Mouse (Mus musculus): ENCODE results near the gene Tmem51.
"Not testable (repeated sequence)": the region's sequence is repeated elsewhere in the genome, so short reads cannot be mapped to it uniquely, and the experiment has no call there.

Tmem51 gene

GRCm38 (mm10) chr4:142060455-142061378 is 23.4 kb downstream of the Tmem51 start:
- no peak for DNase-seq (ENCODE audit: low spot score in 2 of 2)

GRCm38 (mm10) chr4:142059841-142060193 is 24.3 kb downstream of the Tmem51 start:
- no peak for DNase-seq (ENCODE audit: low spot score in 2 of 2)

GRCm38 (mm10) chr4:142059113-142059840 is 24.8 kb downstream of the Tmem51 start:
- DNase-seq (ENCODE audit: low spot score in 2 of 2), result no peak

- DNase-seq (ENCODE audit: low spot score in 2 of 2), result no peak
These were observed 26.4 kb downstream of the Tmem51 start for GRCm38 (mm10) chr4:142057529-142058216.

- DNase-seq (ENCODE audit: low spot score in 2 of 2), result no peak
These were observed 28.5 kb downstream of the Tmem51 start for GRCm38 (mm10) chr4:142055600-142055999.

- DNase-seq (ENCODE audit: low spot score in 2 of 2), result no peak
These were observed 29.5 kb downstream of the Tmem51 start for GRCm38 (mm10) chr4:142054580-142054979.

GRCm38 (mm10) chr4:142053661-142054448 is 30.2 kb downstream of the Tmem51 start:
- DNase-seq (ENCODE audit: low spot score in 2 of 2), result no peak

- DNase-seq (ENCODE audit: low spot score in 2 of 2), result no peak
These were observed 30.8 kb downstream of the Tmem51 start for GRCm38 (mm10) chr4:142053261-142053660.

- no peak for DNase-seq (ENCODE audit: low spot score in 2 of 2)
These were observed 31.5 kb downstream of the Tmem51 start for GRCm38 (mm10) chr4:142052391-142053132.

GRCm38 (mm10) chr4:142051883-142052282 is 32.2 kb downstream of the Tmem51 start:
- DNase-seq (ENCODE audit: low spot score in 2 of 2), result not testable (repeated sequence)

- no peak for DNase-seq (ENCODE audit: low spot score in 2 of 2)
These were observed 34.1 kb downstream of the Tmem51 start for GRCm38 (mm10) chr4:142049963-142050362.

- DNase-seq (ENCODE audit: low spot score in 2 of 2), result no peak
These were observed 35.7 kb downstream of the Tmem51 start for GRCm38 (mm10) chr4:142048391-142048790.

- no peak for DNase-seq (ENCODE audit: low spot score in 2 of 2)
These were observed 37.1 kb downstream of the Tmem51 start for GRCm38 (mm10) chr4:142047005-142047404.

GRCm38 (mm10) chr4:142046496-142046895 is 37.6 kb downstream of the Tmem51 start:
- DNase-seq (ENCODE audit: low spot score in 2 of 2), result no peak

GRCm38 (mm10) chr4:142045595-142046163 is 38.4 kb downstream of the Tmem51 start:
- DNase-seq (ENCODE audit: low spot score in 2 of 2), result no peak

GRCm38 (mm10) chr4:142044452-142044851 is 39.7 kb downstream of the Tmem51 start:
- no peak for DNase-seq (ENCODE audit: low spot score in 2 of 2)

GRCm38 (mm10) chr4:142039662-142040353 is 44.3 kb downstream of the Tmem51 start:
- no peak for DNase-seq (ENCODE audit: low spot score in 2 of 2)

GRCm38 (mm10) chr4:142037897-142038296 is 46.2 kb downstream of the Tmem51 start:
- no peak for DNase-seq (ENCODE audit: low spot score in 2 of 2)

- no peak for DNase-seq (ENCODE audit: low spot score in 2 of 2)
These were observed 55.6 kb downstream of the Tmem51 start for GRCm38 (mm10) chr4:142028533-142028932.

- DNase-seq (ENCODE audit: low spot score in 2 of 2), result no peak
These were observed 57.1 kb downstream of the Tmem51 start for GRCm38 (mm10) chr4:142026965-142027364.

Measured in spleen, postnatal 10 days (tissue).